Comparison of ENCODE assay signal across 22 mouse cellular contexts in the genomic region with DNA sequence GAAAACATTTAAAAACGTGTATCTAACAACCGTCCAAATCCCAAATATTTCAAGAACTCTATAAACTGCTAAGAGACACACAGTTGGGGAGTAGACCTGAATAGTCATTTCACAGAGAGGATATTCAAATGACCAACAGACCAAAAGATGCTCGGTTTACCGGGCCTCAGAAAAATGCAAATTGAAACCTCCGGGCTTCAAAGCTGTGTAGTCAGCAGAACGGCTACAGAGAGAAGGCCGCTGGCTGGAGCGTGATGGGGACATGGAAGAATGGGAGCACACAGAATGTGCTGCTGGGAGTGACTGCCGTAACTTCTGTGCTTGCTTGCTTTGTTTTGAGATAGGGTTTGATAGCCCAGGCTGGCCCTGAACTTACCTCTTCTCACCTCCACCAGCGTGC. TPM values are rescaled to one million over a fixed set of nuclear protein-coding genes. Genes with fewer than 3 reads are reported as not detected.
DNase-seq lines count a peak whose midpoint lies in the region; ATAC-seq and TF ChIP-seq lines count a peak whose summit lies in the region.
"Had no signal": no experiment of that assay in that cellular context is flagged by ENCODE, and none has a peak within 500 bp of the region (broad histone marks: within the 10 kb centered on the region; RNA-seq: fewer than 3 reads in every experiment).

No protein-coding gene starts in this region.

- TF ChIP-seq CTCF in liver, embryonic 14.5 days (IDR thresholded peaks at IDR 0.05; ENCODE audit: low read depth): no peak

- H3K27me3 ChIP-seq in heart, embryonic 15.5 days: no peaks in the 10 kb centered on the region
- no peaks in the 10 kb centered on the region for H3K27me3 ChIP-seq in embryonic facial prominence, embryonic 14.5 days (replicated peaks; ENCODE audit: control insufficient read depth, insufficient read depth, low read length)
- no peaks in the 10 kb centered on the region for H3K27me3 ChIP-seq in liver, embryonic 14.5 days (ENCODE audit: control insufficient read depth, insufficient read depth, low read length)
- H3K27me3 ChIP-seq in forebrain, embryonic 12.5 days: no peaks in the 10 kb centered on the region
- H3K27me3 ChIP-seq: forebrain, embryonic 15.5 days; midbrain, embryonic 13.5 days had no signal

- peaks cover 9% of the 10 kb centered on the region for H3K4me1 ChIP-seq in heart, embryonic 15.5 days (replicated peaks)
- H3K4me1 ChIP-seq in embryonic facial prominence, embryonic 14.5 days (ENCODE audit: control insufficient read depth, insufficient read depth, low read length): peaks cover 7% of the 10 kb centered on the region; the same call in 1 of the 2 replicates
- peaks cover 7 to 18% of the 10 kb centered on the region in 2 experiments; a peak in 3 of 4 replicates for H3K4me1 ChIP-seq in liver, embryonic 14.5 days (replicated peaks; ENCODE audit: control insufficient read depth in 2 of 2, insufficient read depth in 2 of 2, low read length in 1 of 2)
- peaks cover 21% of the 10 kb centered on the region for H3K4me1 ChIP-seq in forebrain, embryonic 12.5 days

- no peak overlapping the region for H3K9ac ChIP-seq in heart, embryonic 15.5 days
- no peak overlapping the region for H3K9ac ChIP-seq in embryonic facial prominence, embryonic 14.5 days (ENCODE audit: low read depth, low read length)
- no peak overlapping the region for H3K9ac ChIP-seq in liver, embryonic 14.5 days (replicated peaks)
- no peak overlapping the region for H3K9ac ChIP-seq in forebrain, embryonic 12.5 days
- H3K9ac ChIP-seq: hindbrain, embryonic 14.5 days; midbrain, embryonic 13.5 days had no signal

- H3K4me3 ChIP-seq in heart, embryonic 15.5 days: peak overlapping the region; percentile 11; the same call in 1 of the 2 replicates
- H3K4me3 ChIP-seq in embryonic facial prominence, embryonic 14.5 days (ENCODE audit: low read depth, low read length): no peak overlapping the region
- H3K4me3 ChIP-seq in liver, embryonic 14.5 days (ENCODE audit: insufficient read depth in 1 of 2, low read depth in 2 of 2, low read length in 2 of 2): no peak overlapping the region
- no peak overlapping the region for H3K4me3 ChIP-seq in forebrain, embryonic 12.5 days (replicated peaks)

- no peaks in the 10 kb centered on the region for H3K9me3 ChIP-seq in heart, embryonic 15.5 days (replicated peaks)
- H3K9me3 ChIP-seq in embryonic facial prominence, embryonic 14.5 days (ENCODE audit: control insufficient read depth, low read length): no peaks in the 10 kb centered on the region
- H3K9me3 ChIP-seq in liver, embryonic 14.5 days (ENCODE audit: control insufficient read depth, low read length): no peaks in the 10 kb centered on the region
- no peaks in the 10 kb centered on the region for H3K9me3 ChIP-seq in forebrain, embryonic 12.5 days
- H3K9me3 ChIP-seq: forebrain, embryonic 15.5 days; midbrain, embryonic 13.5 days had no signal

- WGBS in heart, embryonic 15.5 days: 79% methylated on average over 10 of the region's 10 CpGs
- WGBS in embryonic facial prominence, embryonic 14.5 days: 75% methylated on average over 10 of the region's 10 CpGs
- 75% methylated on average over 10 of the region's 10 CpGs for WGBS in liver, embryonic 14.5 days (ENCODE audit: insufficient replicate concordance)
- WGBS in forebrain, embryonic 12.5 days: 81% methylated on average over 10 of the region's 10 CpGs

- no peak for DNase-seq in heart, postnatal 10 days
- DNase-seq in A20 (ENCODE audit: low read depth, low spot score): peak; percentile 77
- no peak for DNase-seq in embryonic facial prominence, embryonic 14.5 days (ENCODE audit: low spot score)
- no peak for DNase-seq in liver, embryonic 14.5 days (ENCODE audit: low read depth in 3 of 3, low spot score in 3 of 3)
- DNase-seq in adrenal gland, postnatal 36 days: no peak
- DNase-seq in cerebellum, postnatal 25 days: no peak
- DNase-seq: adrenal gland, postnatal 25 days; B cell, adult 2 months; cerebellum, postnatal 10 days; embryo, embryonic 11 days; heart, adult 18-20 months; kidney, adult 11 months; kidney, postnatal 25 days; lung, adult 18-20 months; lung, postnatal 4 days; spleen, adult 18-20 months; thymus, postnatal 14 days had no signal

- intact Hi-C loops in heart, postnatal 10 days (cut with DNase I): no loop called here

- H3K36me3 ChIP-seq in heart, embryonic 15.5 days: no peaks in the 10 kb centered on the region
- H3K36me3 ChIP-seq in embryonic facial prominence, embryonic 14.5 days (ENCODE audit: control insufficient read depth, insufficient read depth, low read length): no peaks in the 10 kb centered on the region
- no peaks in the 10 kb centered on the region for H3K36me3 ChIP-seq in liver, embryonic 14.5 days (replicated peaks; ENCODE audit: control insufficient read depth, insufficient read depth, low read depth)
- no peaks in the 10 kb centered on the region for H3K36me3 ChIP-seq in forebrain, embryonic 12.5 days (replicated peaks)
- H3K36me3 ChIP-seq: forebrain, embryonic 15.5 days; midbrain, embryonic 13.5 days had no signal

- ATAC-seq in heart, embryonic 15.5 days (replicated peaks; ENCODE audit: insufficient number of reproducible peaks, insufficient read depth, low FRiP score, low read depth): no peak
- ATAC-seq in embryonic facial prominence, embryonic 14.5 days (ENCODE audit: low read depth): no peak
- no peak for ATAC-seq in liver, embryonic 14.5 days (ENCODE audit: insufficient read depth)
- ATAC-seq in forebrain, embryonic 12.5 days (ENCODE audit: low FRiP score): no peak
- ATAC-seq: forebrain, embryonic 15.5 days; midbrain, embryonic 13.5 days had no signal

- no peak overlapping the region for H3K4me2 ChIP-seq in heart, embryonic 15.5 days
- peak overlapping the region; percentile 20; the same call in 1 of the 2 replicates for H3K4me2 ChIP-seq in embryonic facial prominence, embryonic 14.5 days (ENCODE audit: low read depth, low read length)
- H3K4me2 ChIP-seq in liver, embryonic 14.5 days (ENCODE audit: low read depth): peak overlapping the region; percentile 85; the same call in 1 of the 2 replicates
- no peak overlapping the region; the same call in 1 of the 2 replicates for H3K4me2 ChIP-seq in forebrain, embryonic 12.5 days

- TF ChIP-seq EP300 in liver, embryonic 14.5 days (IDR thresholded peaks at IDR 0.05; ENCODE audit: low read depth): no peak

- H3K27ac ChIP-seq in heart, embryonic 15.5 days: no peak overlapping the region
- no peak overlapping the region for H3K27ac ChIP-seq in embryonic facial prominence, embryonic 14.5 days (replicated peaks; ENCODE audit: low read depth, low read length)
- H3K27ac ChIP-seq in liver, embryonic 14.5 days: no peak overlapping the region
- no peak overlapping the region for H3K27ac ChIP-seq in forebrain, embryonic 12.5 days
- H3K27ac ChIP-seq: forebrain, embryonic 15.5 days; hindbrain, embryonic 14.5 days; midbrain, embryonic 13.5 days had no signal

RNA-seq across cellular contexts. Expression of a gene that starts 1.6 kb away (rescaled TPM):
- polyA plus RNA-seq in heart, embryonic 15.5 days (2015; fragmentation: Nextera tagmentation; extraction: Ambion mirVana): 89.5 and 96.8 TPM in 2 replicates
- 100 to 1,000 TPM in 1 of 2 experiments, 10 to 100 TPM in 1; 98.2 to 100 TPM for total RNA-seq in heart, postnatal 10 days (2021)
- 161 and 167 TPM in 2 replicates for polyA plus RNA-seq in embryonic facial prominence, embryonic 14.5 days (2014; fragmentation: Nextera tagmentation; extraction: Ambion mirVana)
- 25.4 and 28.8 TPM in 2 replicates for polyA plus RNA-seq in liver, embryonic 14.5 days (2012; rRNA removed)
- 53.8 and 54.6 TPM in 2 replicates for polyA plus RNA-seq in liver, embryonic 14.5 days (2014; fragmentation: Nextera tagmentation; extraction: Ambion mirVana)
- total RNA-seq in adrenal gland, postnatal 36 days (2021): 100 to 1,000 TPM; 166 to 172 TPM
- 81.3 and 82.6 TPM in 2 replicates for polyA plus RNA-seq in forebrain, embryonic 12.5 days (2016; fragmentation: Nextera tagmentation; extraction: Ambion mirVana)

RNA-seq across cellular contexts. Expression of a gene that starts 1.7 kb away (rescaled TPM):
- polyA plus RNA-seq in heart, embryonic 15.5 days (2015; fragmentation: Nextera tagmentation; extraction: Ambion mirVana): 7.6 and 9.8 TPM in 2 replicates
- 1 to 10 TPM; 6.6 to 8.0 TPM for total RNA-seq in heart, postnatal 10 days (2021)
- polyA plus RNA-seq in embryonic facial prominence, embryonic 14.5 days (2014; fragmentation: Nextera tagmentation; extraction: Ambion mirVana): 10.0 and 10.8 TPM in 2 replicates
- 3.2 TPM in 2 replicates for polyA plus RNA-seq in liver, embryonic 14.5 days (2012; rRNA removed)
- polyA plus RNA-seq in liver, embryonic 14.5 days (2014; fragmentation: Nextera tagmentation; extraction: Ambion mirVana): 4.8 and 4.9 TPM in 2 replicates
- 1 to 10 TPM; 5.6 to 6.5 TPM for total RNA-seq in adrenal gland, postnatal 36 days (2021)
- 11.7 and 11.9 TPM in 2 replicates for polyA plus RNA-seq in forebrain, embryonic 12.5 days (2016; fragmentation: Nextera tagmentation; extraction: Ambion mirVana)

RNA-seq across cellular contexts. Expression of a gene that starts 12.5 kb away (rescaled TPM):
- 65.8 and 67.0 TPM in 2 replicates for polyA plus RNA-seq in heart, embryonic 15.5 days (2015; fragmentation: Nextera tagmentation; extraction: Ambion mirVana)
- 10 to 100 TPM; 82.4 to 91.3 TPM for total RNA-seq in heart, postnatal 10 days (2021)
- polyA plus RNA-seq in embryonic facial prominence, embryonic 14.5 days (2014; fragmentation: Nextera tagmentation; extraction: Ambion mirVana): 27.2 and 30.0 TPM in 2 replicates
- 16.2 and 18.4 TPM in 2 replicates for polyA plus RNA-seq in liver, embryonic 14.5 days (2012; rRNA removed)
- polyA plus RNA-seq in liver, embryonic 14.5 days (2014; fragmentation: Nextera tagmentation; extraction: Ambion mirVana): 14.4 and 16.7 TPM in 2 replicates
- 10 to 100 TPM; 50.7 to 54.4 TPM for total RNA-seq in adrenal gland, postnatal 36 days (2021)
- polyA plus RNA-seq in forebrain, embryonic 12.5 days (2016; fragmentation: Nextera tagmentation; extraction: Ambion mirVana): 45.6 and 49.0 TPM in 2 replicates

RNA-seq across cellular contexts. Expression of a gene that starts 22.5 kb away (rescaled TPM):
- polyA plus RNA-seq in heart, embryonic 15.5 days (2015; fragmentation: Nextera tagmentation; extraction: Ambion mirVana): 54.6 and 63.0 TPM in 2 replicates
- 10 to 100 TPM; 20.8 to 23.3 TPM for total RNA-seq in heart, postnatal 10 days (2021)
- polyA plus RNA-seq in embryonic facial prominence, embryonic 14.5 days (2014; fragmentation: Nextera tagmentation; extraction: Ambion mirVana): 59.3 and 68.7 TPM in 2 replicates
- polyA plus RNA-seq in liver, embryonic 14.5 days (2012; rRNA removed): 36.5 and 38.6 TPM in 2 replicates
- polyA plus RNA-seq in liver, embryonic 14.5 days (2014; fragmentation: Nextera tagmentation; extraction: Ambion mirVana): 48.0 and 50.4 TPM in 2 replicates
- total RNA-seq in adrenal gland, postnatal 36 days (2021): 10 to 100 TPM; 20.0 to 29.3 TPM
- polyA plus RNA-seq in forebrain, embryonic 12.5 days (2016; fragmentation: Nextera tagmentation; extraction: Ambion mirVana): 90.1 and 102 TPM in 2 replicates

Comparison
In these comparisons a context has a peak if more than half of its experiments do, and no peak if none do; other contexts are left out.
1. H3K4me2 ChIP-seq: peak in embryonic facial prominence, embryonic 14.5 days (single experiment) and liver, embryonic 14.5 days (single experiment); none in heart, embryonic 15.5 days (single experiment) and forebrain, embryonic 12.5 days (single experiment).